Mouse (Mus musculus): ENCODE measurements at regions not wholly inside any gene's neighbourhood (a gene's known extent, or its start where the extent isn't known, plus 50 kb on each side); places are given as distances from the start of the nearest gene placed in this dataset.
"Not testable (repeated sequence)": the region's sequence is repeated elsewhere in the genome, so short reads cannot be mapped to it uniquely, and the experiment has no call there.

DNA sequence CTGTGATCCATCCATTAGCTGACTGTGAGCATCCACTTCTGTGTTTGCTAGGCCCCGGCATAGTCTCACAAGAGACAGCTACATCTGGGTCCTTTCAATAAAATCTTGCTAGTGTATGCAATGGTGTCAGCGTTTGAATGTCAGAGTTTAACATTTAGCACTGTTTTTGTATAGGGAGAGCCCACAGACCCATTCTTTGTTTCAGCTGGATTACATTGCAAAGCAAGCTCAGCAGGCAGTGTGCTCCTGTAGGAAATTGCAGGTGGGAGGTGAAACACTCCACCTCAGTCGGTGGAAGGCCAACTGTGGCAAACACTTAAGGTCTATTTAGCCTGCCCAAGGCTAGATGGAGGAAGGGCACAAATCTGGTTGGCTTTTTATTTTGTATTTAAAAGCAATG is 337.2 kb upstream of the Nova1 start:
- not testable (repeated sequence) for H3K27ac ChIP-seq (replicated peaks); H3K4me3 ChIP-seq; H3K4me1 ChIP-seq; DNase-seq (ENCODE audit: low spot score); H3K9me3 ChIP-seq; H3K27me3 ChIP-seq (replicated peaks; ENCODE audit: low read depth, poor library complexity, severe bottlenecking); H3K36me3 ChIP-seq (replicated peaks)
- WGBS: 29% methylated on average over 3 of the region's 3 CpGs

DNA sequence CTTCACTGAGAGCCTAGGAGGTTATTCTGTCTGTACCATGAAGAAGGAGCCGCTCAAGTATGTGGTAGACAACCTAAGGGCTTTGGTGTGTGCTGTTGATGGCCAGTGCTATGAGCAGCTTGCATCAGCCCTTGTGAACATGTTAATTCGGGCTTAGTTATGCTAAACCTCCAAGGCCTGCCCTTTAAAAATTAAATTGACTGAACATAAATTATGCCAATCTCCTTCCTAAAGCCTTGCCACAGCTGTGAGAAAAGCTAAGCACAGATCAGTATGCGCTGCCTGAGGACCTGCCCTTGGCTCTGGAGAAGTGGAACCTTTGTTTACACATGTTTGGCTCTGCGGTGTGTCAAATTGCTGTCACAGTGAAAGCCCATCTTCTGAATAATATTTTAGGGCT is 321.9 kb upstream of the Nova1 start:
- Histone ChIP-seq H3K27me3 (replicated peaks; ENCODE audit: low read depth, poor library complexity, severe bottlenecking) (no peaks in the 10 kb centered on the region), H3K9me3 (no peaks in the 10 kb centered on the region), H3K27ac (replicated peaks) (no peak overlapping the region), H3K4me3 (no peak overlapping the region), H3K4me1 (no peaks in the 10 kb centered on the region), H3K36me3 (replicated peaks) (no peaks in the 10 kb centered on the region)
- no peak for DNase-seq (ENCODE audit: low spot score)
- 67% methylated on average over 4 of the region's 4 CpGs for WGBS

DNA sequence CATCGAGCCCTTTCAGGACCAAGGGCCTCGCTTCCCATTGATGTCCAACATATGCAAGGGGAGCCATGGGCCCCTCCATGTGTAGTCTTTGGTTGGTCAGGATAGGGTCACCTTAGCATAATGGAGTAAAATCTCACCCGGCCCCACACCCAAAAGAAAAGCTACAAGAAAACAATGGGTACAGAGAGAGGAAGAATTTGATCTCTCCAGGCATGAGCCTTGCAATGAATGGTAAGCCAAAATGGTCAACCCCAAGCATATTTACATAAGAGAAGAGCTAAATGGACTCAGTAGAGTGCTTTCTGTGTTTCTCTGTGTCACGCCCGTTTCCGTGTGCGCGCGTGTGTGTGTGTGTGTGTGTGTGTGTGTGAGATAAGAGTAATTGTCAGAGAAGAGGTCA is 311.1 kb upstream of the Nova1 start:
- Histone ChIP-seq H3K27ac (replicated peaks) (no peak overlapping the region), H3K4me1 (no peaks in the 10 kb centered on the region), H3K4me3 (no peak overlapping the region), H3K27me3 (replicated peaks; ENCODE audit: low read depth, poor library complexity, severe bottlenecking) (no peaks in the 10 kb centered on the region), H3K9me3 (no peaks in the 10 kb centered on the region), H3K36me3 (replicated peaks) (no peaks in the 10 kb centered on the region)
- no peak for DNase-seq (ENCODE audit: low spot score)
- 88% methylated on average over 9 of the region's 9 CpGs for WGBS

GRCm38 (mm10) chr12:47128596-47128995 is 309.9 kb upstream of the Nova1 start:
- Histone ChIP-seq H3K4me1 (no peaks in the 10 kb centered on the region), H3K9me3 (no peaks in the 10 kb centered on the region), H3K36me3 (replicated peaks) (no peaks in the 10 kb centered on the region), H3K4me3 (no peak overlapping the region), H3K27ac (replicated peaks) (no peak overlapping the region), H3K27me3 (replicated peaks; ENCODE audit: low read depth, poor library complexity, severe bottlenecking) (no peaks in the 10 kb centered on the region)
- WGBS: 89% methylated on average over 3 of the region's 3 CpGs
- no peak for DNase-seq (ENCODE audit: low spot score)

DNA sequence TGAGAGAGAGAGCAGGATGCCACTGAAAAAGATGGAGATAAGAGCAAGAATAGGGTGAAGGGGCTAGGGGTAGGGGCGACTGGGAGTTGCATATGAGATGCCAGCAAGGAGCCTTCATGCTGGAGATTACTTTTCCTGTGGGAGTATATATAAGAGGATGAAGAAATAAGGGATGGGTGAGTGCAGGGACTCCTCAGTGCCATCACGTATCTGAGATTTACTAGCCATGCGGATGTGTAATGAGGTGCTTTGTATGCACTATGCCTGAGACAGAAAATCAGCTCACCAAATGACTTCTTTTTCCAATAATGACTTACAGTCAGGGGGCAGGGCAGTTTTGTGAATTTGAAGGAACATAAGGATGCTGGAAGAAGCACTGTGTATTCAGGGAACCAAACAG is 302.7 kb upstream of the Nova1 start:
- no peak for DNase-seq (ENCODE audit: low spot score)
- Histone ChIP-seq H3K27ac (replicated peaks) (no peak overlapping the region), H3K36me3 (replicated peaks) (no peaks in the 10 kb centered on the region), H3K27me3 (replicated peaks; ENCODE audit: low read depth, poor library complexity, severe bottlenecking) (no peaks in the 10 kb centered on the region), H3K9me3 (no peaks in the 10 kb centered on the region), H3K4me3 (no peak overlapping the region), H3K4me1 (no peaks in the 10 kb centered on the region)
- WGBS: 79% methylated on average over 3 of the region's 3 CpGs

DNA sequence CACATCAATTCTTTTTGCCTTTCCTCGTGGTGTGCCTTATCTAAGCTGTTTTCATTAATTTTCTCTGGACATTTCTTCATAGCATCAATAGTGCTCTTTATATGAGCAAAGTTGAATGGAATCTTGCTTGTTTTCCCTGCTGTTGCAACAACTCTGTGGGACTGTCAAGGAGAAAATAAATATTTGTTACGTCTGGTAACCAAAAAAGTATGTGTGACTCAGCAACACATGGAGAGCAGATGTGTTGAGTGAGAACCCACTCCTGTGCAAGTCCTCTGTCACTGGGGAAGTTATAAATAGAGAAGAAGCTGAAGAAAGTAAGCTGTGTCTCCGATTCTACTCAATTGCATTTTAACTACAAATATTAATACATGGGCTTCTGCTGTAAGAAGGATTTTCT is 298.8 kb upstream of the Nova1 start:
- Histone ChIP-seq H3K36me3 (replicated peaks) (no peaks in the 10 kb centered on the region), H3K27ac (replicated peaks) (no peak overlapping the region), H3K27me3 (replicated peaks; ENCODE audit: low read depth, poor library complexity, severe bottlenecking) (no peaks in the 10 kb centered on the region), H3K4me1 (no peaks in the 10 kb centered on the region), H3K9me3 (no peaks in the 10 kb centered on the region), H3K4me3 (no peak overlapping the region)
- no peak for DNase-seq (ENCODE audit: low spot score)
- 55% methylated on average over 3 of the region's 3 CpGs for WGBS

GRCm38 (mm10) chr12:47089234-47089633 is 270.5 kb upstream of the Nova1 start:
- H3K4me3 ChIP-seq: no peak overlapping the region

DNA sequence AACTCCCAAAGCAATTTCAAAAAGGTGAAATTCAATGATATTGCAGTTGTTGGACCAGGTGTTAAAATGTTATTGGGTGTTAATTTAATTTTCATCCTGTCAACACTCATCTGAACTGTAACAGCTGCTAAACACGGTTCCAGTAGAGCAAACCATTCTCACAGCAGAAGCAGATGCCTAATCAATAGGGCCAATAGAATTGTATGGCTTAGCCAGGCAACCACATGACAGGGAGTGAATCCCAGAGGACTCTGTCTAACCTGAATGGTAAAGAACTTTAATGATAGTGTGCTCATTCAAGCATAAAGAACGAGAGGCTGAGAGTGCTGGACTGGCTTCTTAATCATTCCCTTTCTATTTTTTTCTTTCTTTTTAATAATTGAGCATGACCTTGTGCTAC is 256.2 kb upstream of the Nova1 start:
- Histone ChIP-seq H3K4me3 (no peak overlapping the region), H3K27ac (replicated peaks) (no peak overlapping the region), H3K27me3 (replicated peaks; ENCODE audit: low read depth, poor library complexity, severe bottlenecking) (no peaks in the 10 kb centered on the region), H3K4me1 (no peaks in the 10 kb centered on the region), H3K9me3 (no peaks in the 10 kb centered on the region), H3K36me3 (replicated peaks) (no peaks in the 10 kb centered on the region)
- DNase-seq (ENCODE audit: low spot score): no peak
- WGBS: 72% methylated on average over 2 of the region's 2 CpGs

More at GRCm38 (mm10) chr12:47089234-47089633, 270.5 kb upstream of the Nova1 start:
- Histone ChIP-seq H3K9me3 (no peaks in the 10 kb centered on the region), H3K27me3 (replicated peaks; ENCODE audit: low read depth, poor library complexity, severe bottlenecking) (peaks cover 10% of the 10 kb centered on the region; the same call in 1 of the 2 replicates), H3K27ac (replicated peaks) (no peak overlapping the region), H3K36me3 (replicated peaks) (no peaks in the 10 kb centered on the region), H3K4me1 (no peaks in the 10 kb centered on the region)
- no peak for DNase-seq (ENCODE audit: low spot score)

DNA sequence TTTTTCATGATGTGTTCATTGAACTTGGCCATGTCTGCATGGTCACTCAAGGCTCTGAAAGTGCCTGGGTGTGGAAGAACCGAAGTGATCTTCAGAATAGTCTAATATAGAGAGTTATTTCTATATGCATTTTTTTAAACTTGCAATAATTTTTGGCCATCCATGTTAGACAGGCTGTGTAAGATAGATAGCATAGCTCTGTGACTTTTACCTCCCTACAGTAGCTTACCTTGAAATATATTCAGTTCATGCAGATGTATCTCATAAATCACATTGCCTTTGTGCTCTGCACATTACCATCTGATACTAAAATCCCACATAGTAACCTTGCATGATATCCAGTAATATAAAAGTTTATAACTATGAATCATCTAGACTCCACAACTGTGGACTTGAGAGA is 233.7 kb upstream of the Nova1 start:
- Histone ChIP-seq H3K4me1 (no peaks in the 10 kb centered on the region), H3K27me3 (replicated peaks; ENCODE audit: low read depth, poor library complexity, severe bottlenecking) (no peaks in the 10 kb centered on the region), H3K27ac (replicated peaks) (no peak overlapping the region), H3K4me3 (no peak overlapping the region), H3K9me3 (no peaks in the 10 kb centered on the region), H3K36me3 (replicated peaks) (no peaks in the 10 kb centered on the region)
- DNase-seq (ENCODE audit: low spot score): no peak
- 86% methylated on average over 1 of the region's 1 CpGs for WGBS

GRCm38 (mm10) chr12:47020810-47021348 is 202.2 kb upstream of the Nova1 start:
- DNase-seq (ENCODE audit: low spot score): no peak
- no peaks in the 10 kb centered on the region for H3K9me3 ChIP-seq
- WGBS: 84% methylated on average over 6 of the region's 6 CpGs

DNA sequence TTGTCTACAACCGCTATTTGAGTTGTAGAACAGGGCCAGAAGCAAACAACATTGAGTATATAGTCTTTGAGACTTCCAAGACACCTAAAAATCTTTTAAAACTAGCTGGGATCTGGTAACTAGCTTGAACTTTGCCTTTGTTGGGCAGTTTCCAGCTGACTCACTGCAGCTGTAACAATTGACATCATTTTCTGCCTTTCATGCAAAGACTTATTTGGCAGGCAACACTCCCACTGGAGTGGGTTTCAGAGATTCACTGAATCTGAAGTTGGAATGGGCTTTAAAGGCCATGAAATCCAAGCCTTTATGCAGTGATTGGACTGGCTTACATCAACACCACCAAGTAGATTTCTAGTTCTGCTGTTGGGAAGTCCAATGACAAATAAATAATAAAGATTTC is 173.6 kb upstream of the Nova1 start:
- WGBS: 86% methylated on average over 1 of the region's 1 CpGs
- DNase-seq (ENCODE audit: low spot score): no peak

More at GRCm38 (mm10) chr12:47020810-47021348, 202.2 kb upstream of the Nova1 start:
- Histone ChIP-seq H3K4me3 (no peak overlapping the region), H3K27ac (replicated peaks) (no peak overlapping the region), H3K36me3 (replicated peaks) (no peaks in the 10 kb centered on the region), H3K27me3 (replicated peaks; ENCODE audit: low read depth, poor library complexity, severe bottlenecking) (no peaks in the 10 kb centered on the region), H3K4me1 (no peaks in the 10 kb centered on the region)

DNA sequence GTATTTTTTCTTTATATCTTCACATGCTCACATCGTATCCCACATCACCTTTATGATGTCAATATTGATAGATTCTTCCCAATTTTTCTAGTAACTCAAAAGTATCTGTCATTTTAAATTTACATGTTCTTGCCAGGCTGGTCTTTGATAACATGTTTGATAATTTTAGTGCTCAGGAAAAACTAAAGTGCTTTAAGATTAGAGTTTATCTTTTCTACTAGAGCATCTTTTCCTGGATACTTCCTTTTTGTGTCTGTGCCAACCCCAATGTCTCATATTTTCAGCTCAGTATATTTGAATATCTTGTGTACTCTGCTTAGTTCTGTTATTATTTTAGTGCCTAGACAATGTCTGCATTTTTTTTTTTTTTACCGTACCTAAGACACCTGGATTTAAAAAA is 170.2 kb upstream of the Nova1 start:
- H3K36me3 ChIP-seq (replicated peaks): no peaks in the 10 kb centered on the region
- 89% methylated on average over 2 of the region's 2 CpGs for WGBS
- no peak overlapping the region for H3K27ac ChIP-seq (replicated peaks)

More for the DNA sequence above, 173.6 kb upstream of the Nova1 start:
- Histone ChIP-seq H3K4me1 (no peaks in the 10 kb centered on the region), H3K9me3 (no peaks in the 10 kb centered on the region), H3K4me3 (no peak overlapping the region), H3K36me3 (replicated peaks) (no peaks in the 10 kb centered on the region), H3K27me3 (replicated peaks; ENCODE audit: low read depth, poor library complexity, severe bottlenecking) (no peaks in the 10 kb centered on the region), H3K27ac (replicated peaks) (no peak overlapping the region)

GRCm38 (mm10) chr12:46950223-46950779 is 131.6 kb upstream of the Nova1 start:
- no peak overlapping the region for H3K27ac ChIP-seq (replicated peaks)
- H3K4me3 ChIP-seq: no peak overlapping the region
- WGBS: 78% methylated on average over 3 of the region's 3 CpGs

More for the DNA sequence above, 170.2 kb upstream of the Nova1 start:
- Histone ChIP-seq H3K27me3 (replicated peaks; ENCODE audit: low read depth, poor library complexity, severe bottlenecking) (no peaks in the 10 kb centered on the region), H3K4me3 (no peak overlapping the region), H3K4me1 (no peaks in the 10 kb centered on the region), H3K9me3 (no peaks in the 10 kb centered on the region)
- no peak for DNase-seq (ENCODE audit: low spot score)

More at GRCm38 (mm10) chr12:46950223-46950779, 131.6 kb upstream of the Nova1 start:
- Histone ChIP-seq H3K36me3 (replicated peaks) (no peaks in the 10 kb centered on the region), H3K27me3 (replicated peaks; ENCODE audit: low read depth, poor library complexity, severe bottlenecking) (no peaks in the 10 kb centered on the region), H3K4me1 (no peaks in the 10 kb centered on the region), H3K9me3 (no peaks in the 10 kb centered on the region)
- DNase-seq (ENCODE audit: low spot score): no peak
